Mouse (Mus musculus) fibroblast of lung, adult 2 months (primary cell): ENCODE results near the gene Angptl6.

ENCODE experiments used
- DNase-seq: peaks from one replicate; pipeline ENCODE4 v3.0.0-alpha.2; 2011; ENCODE audit warnings: low read depth

Gene Angptl6

DNA sequence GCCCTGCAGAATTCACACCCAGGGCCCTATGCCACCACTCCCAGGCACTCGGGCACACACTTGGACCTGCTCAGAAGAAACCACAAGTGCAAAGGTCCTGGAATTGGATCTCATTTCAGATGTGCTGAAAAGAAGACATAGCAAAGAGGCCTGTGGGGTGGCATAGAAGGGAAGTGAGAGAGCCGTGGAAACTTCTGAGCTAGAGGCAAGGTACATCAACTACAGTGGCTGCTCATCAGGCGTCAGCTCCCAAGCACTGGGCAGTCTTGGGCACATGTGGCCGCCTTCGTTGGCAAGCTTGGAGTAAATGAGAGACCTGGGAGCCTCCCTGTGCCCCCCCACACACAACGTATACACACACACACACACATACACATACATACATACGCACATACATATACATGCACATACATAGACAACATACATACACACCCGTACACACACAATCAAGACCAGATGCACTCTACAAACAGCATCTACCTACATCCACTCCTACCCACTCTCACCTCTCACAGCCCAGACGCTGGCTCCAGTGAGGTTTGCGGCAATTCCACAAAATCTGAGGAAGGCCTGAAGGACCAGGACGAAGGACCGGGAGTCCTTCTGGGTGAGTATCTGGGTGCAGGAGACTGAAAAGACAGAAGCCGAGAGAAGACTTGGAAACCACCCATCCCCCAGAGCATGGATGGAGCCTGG lies at the start of gene Angptl6:
Gene Angptl6, minus strand, starts transcription at position 631 of the 696 bp plus-strand sequence.
- no peak for DNase-seq

DNA sequence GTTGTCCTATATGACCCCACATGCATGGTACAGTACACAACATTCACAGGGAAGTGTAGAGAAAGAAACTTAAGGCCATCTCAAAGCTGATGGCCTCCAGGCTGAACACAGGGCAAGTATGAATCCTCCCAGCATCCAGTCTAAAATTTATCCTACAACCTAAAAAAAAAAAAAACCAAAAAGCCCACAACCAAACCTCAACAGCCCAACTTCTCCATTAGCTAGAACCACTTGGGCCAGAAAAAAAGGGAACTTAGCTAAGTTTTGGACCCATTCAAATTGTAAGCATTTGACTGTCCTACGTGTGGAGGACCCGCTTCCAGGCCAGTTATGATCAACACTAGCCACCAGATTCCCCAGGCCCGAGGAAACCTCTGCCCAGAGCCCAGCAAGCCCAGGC lies 43.7 kb upstream of the Angptl6 start:
- no peak for DNase-seq

DNA sequence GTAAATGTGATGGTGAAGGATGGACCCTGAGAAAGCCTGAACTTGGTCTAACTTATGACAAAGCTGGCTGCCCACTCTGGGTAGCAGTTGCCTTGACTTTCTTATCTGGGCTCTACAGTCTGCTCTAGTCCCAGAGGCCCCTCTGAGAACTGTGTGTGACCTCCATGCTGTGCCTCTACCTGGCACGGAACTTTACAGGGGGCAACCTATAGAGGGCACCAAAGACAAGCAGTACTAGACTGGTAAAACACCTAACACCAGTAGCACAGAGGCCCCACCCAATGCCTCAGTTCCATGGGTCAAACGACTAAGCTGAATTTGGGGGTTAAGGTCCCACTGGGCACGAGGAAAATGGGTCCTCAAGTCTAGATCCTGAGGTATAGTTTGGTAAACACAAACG lies 36.6 kb upstream of the Angptl6 start:
- DNase-seq = no peak

DNA sequence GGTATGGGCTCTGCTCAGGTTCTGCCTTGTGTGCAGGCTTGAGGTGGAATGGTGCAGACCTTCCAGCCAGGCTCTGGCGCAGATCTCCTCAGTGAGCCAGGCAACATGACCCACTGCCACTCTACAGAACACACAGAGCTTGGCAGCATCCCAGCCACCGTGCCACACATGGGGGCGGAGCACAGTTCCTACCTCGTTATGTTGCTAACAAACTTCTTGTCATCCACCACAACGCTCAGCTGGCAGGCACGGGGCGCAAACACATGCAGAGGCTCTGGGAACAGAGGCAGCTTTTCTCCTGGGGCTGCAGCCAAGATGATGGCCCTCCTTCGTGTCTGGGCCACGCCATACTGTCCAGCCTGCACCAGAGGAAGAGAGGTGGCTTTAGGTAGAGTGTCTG lies 30.4 kb upstream of the Angptl6 start:
- no peak for DNase-seq

DNA sequence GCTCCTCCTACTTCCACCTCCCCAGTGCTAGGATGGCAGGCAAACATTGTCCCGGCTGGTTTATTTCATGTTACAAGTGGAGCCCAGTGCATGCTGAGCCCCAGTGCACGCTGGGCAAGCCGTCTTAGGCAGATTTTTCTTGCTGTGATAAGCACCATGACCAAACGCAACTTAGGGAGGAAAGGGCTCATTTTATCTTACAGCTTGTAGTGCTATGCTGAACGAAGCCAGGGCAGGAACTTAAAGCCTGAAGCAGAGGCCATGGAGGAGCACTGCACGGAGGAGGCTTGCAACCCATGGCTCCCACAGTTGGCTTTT lies 22.6 kb upstream of the Angptl6 start:
- DNase-seq = no peak

DNA sequence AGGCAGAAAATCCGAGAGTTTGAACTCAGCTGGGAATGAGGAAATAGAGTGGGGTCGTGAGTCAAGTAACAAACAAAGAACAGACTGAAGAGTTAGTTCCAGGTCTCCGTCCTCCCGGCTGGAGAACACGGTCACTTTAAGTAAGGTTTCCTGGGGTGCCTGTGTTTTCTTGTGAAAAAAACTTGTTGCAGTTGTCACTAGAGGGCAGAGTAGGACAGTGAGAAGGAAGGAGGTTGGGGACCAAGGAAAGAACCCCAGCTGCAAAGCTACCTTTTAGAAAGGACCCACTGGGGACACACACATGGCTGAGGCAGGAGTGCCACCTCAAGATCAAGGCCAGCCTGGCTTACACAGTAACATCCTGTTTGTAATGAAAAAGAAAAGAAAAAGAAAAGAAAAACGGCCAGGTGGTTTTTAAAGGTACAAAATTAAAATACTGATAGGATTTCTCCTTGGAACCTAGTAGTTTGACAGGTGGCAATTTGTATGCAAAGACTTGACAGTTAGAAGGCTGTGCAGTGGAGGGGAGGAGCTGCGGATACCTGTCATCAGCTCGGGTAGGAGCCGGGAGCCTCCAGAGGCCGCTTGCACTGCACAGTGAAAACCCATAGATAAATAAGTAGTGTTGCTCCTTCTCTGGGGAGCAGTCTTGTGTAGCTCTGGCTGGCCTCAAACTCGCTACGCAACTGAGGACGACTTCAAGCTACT lies 22.1 kb upstream of the Angptl6 start:
- DNase-seq = no peak

DNA sequence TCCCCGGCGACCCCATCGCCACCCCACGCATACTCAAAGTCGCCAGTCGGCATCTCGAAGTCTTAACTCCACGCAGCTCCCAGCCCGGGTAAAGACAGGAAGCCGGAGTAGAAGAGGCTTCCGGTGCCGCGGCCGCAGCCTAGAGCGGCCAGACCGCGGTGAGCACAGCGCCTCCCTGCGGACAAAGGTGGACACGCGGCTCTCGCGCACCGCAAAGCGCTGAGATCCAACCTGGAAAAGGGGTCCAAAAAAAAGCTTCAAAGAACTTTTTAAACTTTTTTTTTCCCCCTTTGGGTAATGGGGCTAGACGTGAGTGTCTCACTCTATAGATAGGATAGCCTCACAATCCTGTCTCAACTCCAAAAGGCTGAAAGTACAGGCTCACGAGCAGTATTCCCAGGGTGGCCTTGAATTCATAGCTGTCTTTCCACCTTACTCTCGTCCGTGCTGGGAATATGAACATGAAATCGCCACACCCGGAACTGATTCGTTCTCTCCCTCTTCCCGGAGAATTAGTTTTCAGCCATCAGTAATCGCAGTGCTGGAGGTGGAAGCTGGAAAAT lies 19.1 kb upstream of the Angptl6 start, which contains the start of gene Eif3g:
Gene Eif3g, minus strand, starts transcription at position 113 of the 563 bp plus-strand sequence.
- DNase-seq = peak; percentile 57

DNA sequence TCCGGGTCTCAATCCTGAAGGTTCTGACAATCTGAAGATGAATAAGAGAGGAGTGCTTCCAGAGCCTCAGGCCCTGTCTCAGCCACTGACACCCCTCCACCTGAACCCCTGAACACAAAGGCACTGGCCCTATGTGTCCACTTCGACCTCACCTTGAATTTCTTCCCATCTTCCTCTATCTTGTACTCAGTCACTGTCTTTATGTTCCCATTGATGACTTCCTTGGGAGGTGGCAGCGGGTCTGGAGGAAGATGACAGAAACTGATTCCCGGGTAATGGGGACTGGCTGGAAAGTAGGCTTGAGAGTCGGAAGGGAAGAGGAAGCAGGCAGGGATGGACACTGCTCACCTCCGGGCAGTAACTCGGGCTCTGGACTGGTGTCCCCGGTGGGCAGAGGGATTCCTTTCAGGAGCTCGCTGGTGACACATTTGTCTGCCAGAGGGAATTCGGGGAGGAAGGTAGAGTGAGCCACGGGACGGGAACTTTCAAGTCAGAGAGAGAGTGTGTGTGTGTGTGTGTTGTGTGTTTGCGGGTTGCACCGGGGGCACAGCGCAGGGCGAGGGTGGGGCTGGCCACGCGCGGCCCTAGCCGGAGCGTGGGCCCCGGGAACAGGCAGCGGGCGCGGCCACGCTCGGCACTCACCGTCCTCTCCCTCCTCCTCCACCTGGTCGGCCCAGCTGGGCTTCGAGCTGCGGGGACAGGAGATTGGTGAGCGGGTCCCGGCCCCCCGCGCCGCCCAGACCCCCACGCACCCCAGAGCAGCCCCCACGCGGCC lies 18.4 kb upstream of the Angptl6 start:
- no peak for DNase-seq

DNA sequence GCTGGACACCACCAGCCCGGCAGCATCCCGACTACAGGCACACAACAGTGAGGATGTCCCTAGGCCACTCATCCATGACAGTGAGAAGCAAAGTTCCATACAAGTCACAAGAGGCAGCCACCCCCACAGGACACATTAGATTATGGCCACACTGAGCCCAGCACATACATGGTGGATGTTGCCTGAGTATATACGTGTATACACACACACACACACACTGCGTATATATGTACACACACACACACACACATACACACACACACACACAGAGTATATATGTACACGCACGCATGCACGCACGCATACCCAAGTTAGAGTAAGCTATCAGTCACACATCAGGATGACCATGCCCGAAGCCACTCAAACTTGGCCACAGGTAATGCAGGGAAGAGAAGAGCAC lies 15.9 kb upstream of the Angptl6 start:
- no peak for DNase-seq

DNA sequence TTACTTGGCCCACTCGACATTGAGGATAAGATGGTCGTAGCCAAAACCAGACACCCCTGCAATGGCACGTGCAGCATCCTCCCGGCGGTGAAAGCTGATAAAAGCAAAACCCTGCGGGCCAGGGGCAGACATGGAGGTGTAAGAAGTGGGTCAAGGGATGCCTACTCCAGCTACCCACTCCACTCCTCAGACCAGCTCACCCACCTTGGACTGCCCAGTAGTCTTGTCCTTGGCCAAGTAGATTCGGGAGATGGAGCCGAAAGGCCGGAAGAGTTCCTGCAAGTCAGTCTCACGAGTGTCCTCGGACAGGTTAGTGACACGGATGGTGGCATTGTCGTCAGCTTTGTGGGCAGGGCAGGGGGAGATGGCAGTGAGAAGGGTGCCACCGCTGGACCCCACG lies 15.1 kb upstream of the Angptl6 start:
- DNase-seq = no peak

DNA sequence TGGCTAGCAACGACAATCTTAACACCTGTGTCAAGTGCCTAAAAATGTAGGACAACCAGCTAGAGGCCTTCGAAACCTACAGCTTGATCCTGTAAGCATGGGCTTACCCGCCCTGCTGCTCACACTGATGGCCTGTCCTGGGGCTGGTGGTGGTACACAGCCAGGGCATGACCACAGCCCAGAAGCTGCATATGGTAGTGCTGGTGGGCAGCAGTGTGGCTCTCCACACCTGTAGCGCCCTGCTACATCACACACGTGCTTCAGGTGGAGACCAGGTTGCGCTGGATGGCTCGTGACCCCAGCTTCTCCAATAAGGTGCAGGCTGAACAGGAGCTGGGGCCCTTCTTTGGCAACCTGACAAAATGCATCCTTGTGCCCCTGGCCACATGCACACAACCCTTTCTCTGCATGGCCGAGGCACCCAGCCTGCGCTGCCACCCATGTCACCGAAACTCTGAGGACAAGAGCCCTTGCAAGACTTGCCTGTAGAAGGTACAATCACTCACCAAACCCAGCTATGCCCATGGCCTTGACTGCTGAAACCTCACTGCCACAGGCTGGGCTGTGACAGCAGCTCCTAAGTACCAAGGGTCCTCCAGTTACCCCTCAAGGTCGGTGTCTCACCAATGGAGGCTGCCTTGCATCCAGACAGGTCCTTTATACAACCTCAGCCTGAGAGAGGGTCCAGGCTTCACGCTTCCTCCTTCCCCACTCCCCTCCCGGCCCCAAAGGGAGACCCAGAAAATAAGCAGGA lies 14.2 kb upstream of the Angptl6 start:
- no peak for DNase-seq

DNA sequence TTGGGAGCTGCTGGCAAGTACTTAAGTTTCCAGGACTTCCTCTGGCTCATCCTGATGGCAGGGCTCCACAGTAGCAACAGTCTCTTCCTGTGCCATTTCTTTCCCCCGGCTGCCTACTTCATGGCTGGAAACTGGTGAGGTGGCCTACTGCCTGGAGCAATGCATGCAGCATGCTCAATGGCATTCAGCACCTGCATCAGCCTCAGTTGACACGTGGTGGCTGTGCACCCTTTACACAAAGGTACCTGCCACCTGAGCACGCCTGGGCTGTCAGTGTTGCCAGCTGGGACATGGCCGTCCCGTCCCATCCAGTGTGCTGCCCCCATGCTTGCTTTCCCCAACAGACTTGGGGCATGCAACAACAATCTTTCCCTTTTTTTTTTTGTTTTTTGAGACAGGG lies 13.5 kb upstream of the Angptl6 start:
- DNase-seq = no peak

DNA sequence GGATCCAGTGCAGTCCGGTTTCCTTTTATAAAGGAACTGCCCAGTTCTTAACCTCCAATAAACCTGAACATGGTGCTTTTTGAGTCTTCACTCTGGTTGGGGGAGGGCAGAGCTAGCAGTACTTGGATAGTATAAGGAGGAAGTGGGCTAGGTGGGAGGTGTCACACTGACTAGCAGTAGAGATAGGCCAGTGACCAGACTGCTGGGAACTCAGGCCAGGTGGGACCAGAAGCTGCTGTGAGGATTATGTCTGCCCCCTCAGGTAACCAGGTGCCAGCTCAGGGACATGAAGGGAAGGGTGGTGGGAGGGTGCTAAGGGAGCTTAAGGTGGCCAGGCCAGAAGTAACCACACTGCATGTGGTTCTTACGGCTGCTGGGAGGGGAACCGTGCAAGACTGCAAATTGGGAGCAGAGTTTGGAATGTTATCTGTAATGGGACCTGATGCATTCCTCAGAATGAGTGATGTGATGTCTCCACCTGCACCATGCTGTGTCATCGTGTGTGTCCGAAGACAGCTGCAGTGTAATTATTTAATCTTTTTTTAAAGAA lies 12.7 kb upstream of the Angptl6 start:
- no peak for DNase-seq

DNA sequence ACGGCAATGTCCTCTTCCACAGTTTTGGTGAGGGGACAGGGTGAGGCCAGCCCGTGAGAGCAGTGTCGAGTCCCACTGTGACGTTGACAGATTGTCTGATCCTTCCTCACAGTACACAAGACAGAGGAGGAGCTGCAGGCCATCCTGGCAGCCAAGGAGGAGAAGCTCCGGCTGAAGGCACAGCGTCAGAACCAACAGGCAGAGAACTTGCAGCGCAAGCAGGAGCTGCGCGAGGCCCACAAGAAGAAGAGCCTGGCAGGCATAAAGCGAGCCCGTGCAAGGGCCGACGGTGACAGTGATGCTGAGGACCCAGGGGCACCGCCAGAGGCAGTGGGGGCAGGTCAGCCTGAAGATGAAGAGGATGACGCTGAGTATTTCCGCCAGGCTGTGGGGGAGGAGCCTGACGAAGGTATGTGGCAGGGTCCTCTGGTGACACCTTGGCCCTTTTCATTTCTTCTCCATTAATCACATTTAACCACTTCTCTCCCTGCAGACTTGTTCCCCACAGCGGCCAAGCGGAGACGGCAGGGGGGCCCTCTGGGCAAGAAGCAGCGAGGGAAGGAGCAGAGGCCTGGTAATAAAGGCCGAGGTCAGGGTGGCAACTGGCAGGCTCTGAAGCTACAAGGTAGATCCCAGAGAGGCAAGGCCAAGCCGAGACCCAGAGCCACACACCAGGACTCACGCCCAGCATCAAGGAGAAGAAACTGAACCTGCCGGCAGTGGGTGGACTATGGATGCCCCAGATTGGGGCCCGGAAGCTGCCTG lies 12.0 kb upstream of the Angptl6 start:
- DNase-seq = no peak

DNA sequence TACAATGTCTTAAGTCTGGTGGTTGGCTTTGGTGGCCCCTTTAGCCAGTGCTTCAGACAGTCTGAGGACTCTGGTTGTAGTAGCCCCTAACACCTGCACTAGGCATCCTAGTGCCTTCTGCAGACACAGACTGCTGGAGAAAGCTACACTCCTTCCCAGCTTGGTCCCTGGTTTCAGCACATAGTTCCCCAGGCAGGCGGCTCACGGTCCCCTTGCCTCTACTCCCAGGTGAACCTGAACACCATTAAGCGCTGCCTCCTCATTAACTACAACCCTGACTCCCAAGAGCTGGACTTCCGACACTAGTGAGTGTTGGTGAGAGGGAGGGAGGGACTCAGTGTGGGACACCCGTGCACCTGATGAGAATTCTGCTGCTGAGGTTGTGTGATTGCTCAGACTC lies 10.9 kb upstream of the Angptl6 start:
- no peak for DNase-seq

DNA sequence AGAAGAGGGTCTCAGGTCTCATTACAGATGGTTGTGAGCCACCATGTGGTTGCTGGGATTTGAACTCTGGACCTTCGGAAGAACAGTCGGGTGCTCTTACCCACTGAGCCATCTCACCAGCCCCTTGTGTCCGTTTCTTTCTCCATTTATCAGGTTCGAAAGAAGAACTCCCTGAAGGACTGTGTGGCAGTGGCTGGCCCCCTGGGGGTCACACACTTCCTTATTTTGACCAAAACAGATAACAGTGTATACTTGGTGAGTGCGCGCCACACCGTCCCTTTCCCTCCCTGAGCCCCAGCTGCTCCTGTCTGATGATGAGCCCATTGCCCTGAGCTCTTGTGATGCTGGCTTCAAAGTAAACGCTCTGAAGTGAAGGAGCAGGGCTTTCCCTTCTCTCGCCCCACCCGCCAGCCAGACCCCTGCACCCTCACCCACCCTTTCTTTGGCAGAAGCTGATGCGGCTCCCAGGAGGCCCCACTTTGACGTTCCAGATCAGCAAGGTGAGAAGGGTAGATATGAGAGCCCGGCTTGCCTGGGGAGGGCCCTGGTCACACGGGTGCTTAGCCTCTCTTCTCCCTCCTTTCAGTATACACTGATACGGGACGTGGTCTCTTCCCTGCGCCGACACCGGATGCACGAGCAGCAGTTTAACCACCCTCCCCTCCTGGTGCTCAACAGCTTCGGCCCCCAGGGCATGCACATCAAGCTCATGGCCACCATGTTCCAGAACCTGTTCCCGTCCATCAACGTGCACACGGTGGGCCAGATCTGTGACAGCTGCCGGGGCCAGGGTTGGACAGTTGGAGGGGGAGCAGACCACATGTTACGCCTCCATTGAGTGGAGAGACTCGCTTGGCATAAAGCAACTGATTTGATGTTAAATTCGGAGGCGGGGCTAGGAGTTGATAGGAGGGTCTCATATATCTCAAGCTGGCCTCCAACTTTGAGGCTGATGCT lies 9.9 kb upstream of the Angptl6 start:
- no peak for DNase-seq

DNA sequence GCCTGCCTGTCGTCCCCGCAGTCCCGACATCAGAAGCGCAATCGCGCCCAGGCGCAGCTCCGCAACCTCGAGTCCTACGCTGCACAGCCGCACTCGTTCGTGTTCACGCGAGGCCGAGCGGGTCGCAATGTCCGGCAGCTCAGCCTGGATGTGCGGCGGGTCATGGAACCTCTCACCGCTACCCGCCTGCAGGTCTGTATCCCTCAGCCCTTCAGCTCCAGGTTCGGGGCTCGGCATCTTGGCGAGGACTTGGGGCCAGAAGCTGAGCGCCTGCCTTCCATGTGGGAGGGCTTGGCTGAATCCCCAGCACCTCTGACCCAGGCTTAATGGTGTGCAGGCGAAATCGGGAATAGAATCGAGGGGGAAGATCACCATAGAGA lies 8.8 kb upstream of the Angptl6 start:
- DNase-seq = no peak

DNA sequence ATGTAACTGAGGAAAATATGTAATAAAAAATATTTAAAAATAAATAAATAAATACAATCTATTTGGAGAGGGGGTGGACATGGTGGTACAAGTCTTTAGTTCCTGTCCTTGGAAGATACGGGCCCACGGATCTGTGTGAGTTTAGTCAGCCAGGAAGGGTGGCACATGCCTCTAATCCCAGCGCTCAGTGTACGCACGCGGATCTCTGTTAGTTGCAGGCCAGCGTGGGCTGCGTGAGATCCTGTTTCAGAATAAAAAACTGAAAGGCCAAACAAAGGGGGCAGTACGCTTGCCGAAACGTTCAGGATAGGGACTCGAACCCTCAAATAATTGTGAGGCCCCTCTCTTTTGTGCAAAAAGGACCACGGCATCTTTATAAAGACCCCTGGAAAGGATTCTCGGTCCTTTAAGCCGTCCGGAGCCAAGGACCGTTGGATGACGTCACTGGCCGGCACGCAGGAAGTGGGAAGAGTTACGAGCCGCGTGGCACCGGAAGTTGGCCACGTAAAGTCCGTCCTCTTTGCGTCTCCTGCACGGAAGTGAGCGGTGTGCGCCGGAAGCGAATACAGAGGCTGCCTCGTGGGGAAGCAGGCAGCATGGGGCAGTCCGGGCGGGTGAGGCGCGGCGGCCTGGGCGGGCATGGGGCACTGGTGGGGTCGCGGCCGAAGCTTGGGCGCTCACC lies 8.3 kb upstream of the Angptl6 start, which contains the start of gene Ppan:
Gene Ppan, plus strand, starts transcription at position 472 of the 682 bp plus-strand sequence.
- DNase-seq = peak; percentile 89

DNA sequence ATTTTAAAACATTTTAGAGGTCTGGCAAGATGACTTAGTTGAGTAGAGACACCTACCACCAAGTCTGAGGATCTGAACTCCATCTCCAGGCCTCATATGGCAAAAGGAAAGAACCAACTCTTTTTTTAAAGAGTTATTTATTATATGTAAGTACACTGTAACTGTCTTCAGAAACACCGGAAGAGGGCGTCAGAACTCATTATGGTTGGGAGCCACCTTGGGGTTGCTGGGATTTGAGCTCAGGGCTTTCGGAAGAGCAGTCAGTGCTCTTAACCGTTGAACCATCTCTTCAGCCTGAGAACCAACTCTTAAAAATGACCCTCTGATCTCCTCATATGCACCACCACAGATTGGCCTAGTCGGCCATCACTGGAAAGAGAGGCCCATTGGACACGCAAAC lies 7.7 kb upstream of the Angptl6 start:
- no peak for DNase-seq
